Mouse (Mus musculus) hindbrain, embryonic 15.5 days (tissue): ENCODE results near the gene Baat. TPM values are rescaled to one million over a fixed set of nuclear protein-coding genes. Genes with fewer than 3 reads are reported as not detected.
A peak's percentile ranks its signal among the peaks of the same experiment; 100 is the strongest.
"Not testable (repeated sequence)": the region's sequence is repeated elsewhere in the genome, so short reads cannot be mapped to it uniquely, and the experiment has no call there.

Source experiments
- ATAC-seq: fragments of 200-750 bp; cut with Nextera tagmentation; 2 replicates; pipeline ENCODE4 v1.8.0; 2017; ENCODE audit warnings: low read depth, moderate number of reproducible peaks, moderate TSS enrichment; ENCODE audit not compliant: low FRiP score
- H3K27ac ChIP-seq: fragments of 300-500 bp; sonication (generic); replicated peaks from 2 replicates; pipeline ENCODE4 v1.5.1; 2015; ENCODE audit warnings: mild to moderate bottlenecking, inconsistent platforms
- H3K27me3 ChIP-seq: fragments of 300-500 bp; sonication (generic); 2 replicates; pipeline ENCODE4 v1.6.1; 2015; ENCODE audit warnings: control low read depth, inconsistent platforms
- H3K36me3 ChIP-seq: fragments of 300-500 bp; sonication (generic); 2 replicates; pipeline ENCODE4 v1.6.1; 2015; ENCODE audit warnings: control low read depth, inconsistent platforms
- H3K4me1 ChIP-seq: fragments of 300-500 bp; sonication (generic); replicated peaks from 2 replicates; pipeline ENCODE4 v1.6.1; 2015; ENCODE audit warnings: control low read depth, inconsistent platforms
- H3K4me2 ChIP-seq: fragments of 300-500 bp; sonication (generic); 2 replicates; pipeline ENCODE4 v1.6.1; 2015; ENCODE audit warnings: moderate library complexity, mild to moderate bottlenecking, inconsistent platforms
- H3K4me3 ChIP-seq: fragments of 300-500 bp; sonication (generic); 2 replicates; pipeline ENCODE4 v1.5.1; 2015; ENCODE audit warnings: mild to moderate bottlenecking, inconsistent platforms
- H3K9ac ChIP-seq: fragments of 300-500 bp; sonication (generic); 2 replicates; pipeline ENCODE4 v1.6.1; 2015; ENCODE audit warnings: inconsistent platforms
- H3K9me3 ChIP-seq: fragments of 300-500 bp; sonication (generic); 2 replicates; pipeline ENCODE4 v1.6.1; 2016; ENCODE audit warnings: control low read depth, inconsistent platforms
- WGBS: fragments of 180-500 bp; shearing (Covaris S2); methylation state at CpG from one replicate; pipeline ENCODE4 v1.1.7; 2015; 5-methylcytosine and 5-hydroxymethylcytosine counted together
- polyA plus RNA-seq: library from polyadenylated mRNA; unstranded; fragments of >200 nt; fragmentation: Nextera tagmentation; extraction: Ambion mirVana; gene quantifications from 2 replicates; pipeline ENCODE4 v1.2.1, GENCODE M21; 2015

Baat gene
- polyA plus RNA-seq, 1 experiment from 2014 or later: not detected

- peaks cover 24% of the 10 kb centered on the region for H3K36me3 ChIP-seq
- H3K9me3 ChIP-seq: no peaks in the 10 kb centered on the region
- ATAC-seq: no peak; the same call in 1 of the 2 replicates
- H3K27ac ChIP-seq: peak overlapping the region; percentile 70
- peak overlapping the region; percentile 66 for H3K9ac ChIP-seq
- under 1% methylated on average over 17 of the region's 17 CpGs for WGBS
- H3K4me2 ChIP-seq: peak overlapping the region; percentile 78
- peaks cover 39% of the 10 kb centered on the region for H3K4me1 ChIP-seq
- H3K27me3 ChIP-seq: no peaks in the 10 kb centered on the region
- peak overlapping the region; percentile 74 for H3K4me3 ChIP-seq
These were observed 15.0 kb upstream of the Baat start for GRCm38 (mm10) chr4:49521346-49521745.

GRCm38 (mm10) chr4:49520572-49521340 is 14.4 kb upstream of the Baat start, which contains the start of the genes Mrpl50 and Zfp189:
Gene Mrpl50 (minus strand): TSS chr4:49521093.
Gene Zfp189 (plus strand): TSS chr4:49521176.
- Histone ChIP-seq H3K9ac (peak within 1 kb of the TSS; percentile 66), H3K4me2 (peak within 1 kb of the TSS; percentile 78), H3K9me3 (no peaks in the 10 kb centered on the region), H3K4me3 (peak within 1 kb of the TSS; percentile 74), H3K27ac (peak within 1 kb of the TSS; percentile 86), H3K4me1 (peaks cover 39% of the 10 kb centered on the region), H3K36me3 (peaks cover 18% of the 10 kb centered on the region), H3K27me3 (no peaks in the 10 kb centered on the region)
- under 1% methylated on average over 41 of the region's 41 CpGs for WGBS
- peak; percentile 99 for ATAC-seq

- Histone ChIP-seq H3K9ac (no peak overlapping the region), H3K9me3 (no peaks in the 10 kb centered on the region), H3K27ac (no peak overlapping the region), H3K27me3 (no peaks in the 10 kb centered on the region), H3K36me3 (peaks cover 12% of the 10 kb centered on the region), H3K4me3 (0 out of 2 replicates have a peak overlapping the region, but pooled peaks have one; percentile 14), H3K4me1 (peaks cover 39% of the 10 kb centered on the region), H3K4me2 (peak overlapping the region; percentile 78)
- 75% methylated on average over 5 of the region's 5 CpGs for WGBS
- no peak for ATAC-seq
These were observed 13.1 kb upstream of the Baat start for GRCm38 (mm10) chr4:49519476-49519875.

- Histone ChIP-seq H3K36me3 (peaks cover 28% of the 10 kb centered on the region), H3K4me3 (no peak overlapping the region), H3K27ac (no peak overlapping the region), H3K4me2 (no peak overlapping the region), H3K4me1 (peaks cover 9% of the 10 kb centered on the region), H3K9me3 (no peaks in the 10 kb centered on the region), H3K27me3 (no peaks in the 10 kb centered on the region), H3K9ac (no peak overlapping the region)
- WGBS: over 99% methylated on average over 6 of the region's 6 CpGs
- no peak for ATAC-seq
These were observed 8.1 kb upstream of the Baat start for GRCm38 (mm10) chr4:49514441-49514840.

GRCm38 (mm10) chr4:49512636-49513035 is 6.3 kb upstream of the Baat start:
- 90% methylated on average over 4 of the region's 4 CpGs for WGBS
- H3K36me3 ChIP-seq: peaks cover 28% of the 10 kb centered on the region
- H3K27ac ChIP-seq: no peak overlapping the region
- no peak for ATAC-seq
- H3K27me3 ChIP-seq: no peaks in the 10 kb centered on the region
- no peak overlapping the region for H3K9ac ChIP-seq
- no peaks in the 10 kb centered on the region for H3K4me1 ChIP-seq
- no peaks in the 10 kb centered on the region for H3K9me3 ChIP-seq
- no peak overlapping the region for H3K4me2 ChIP-seq
- H3K4me3 ChIP-seq: no peak overlapping the region

GRCm38 (mm10) chr4:49510236-49510835 is 4.0 kb upstream of the Baat start:
- not testable (repeated sequence) for H3K9me3 ChIP-seq, H3K27me3 ChIP-seq, H3K9ac ChIP-seq, ATAC-seq, H3K4me3 ChIP-seq, H3K27ac ChIP-seq, H3K4me2 ChIP-seq, H3K4me1 ChIP-seq
- peaks cover 28% of the 10 kb centered on the region for H3K36me3 ChIP-seq
- WGBS: 89% methylated on average over 1 of the region's 1 CpGs

GRCm38 (mm10) chr4:49509183-49509582 is 2.8 kb upstream of the Baat start:
- ATAC-seq: no peak
- Histone ChIP-seq H3K36me3 (peaks cover 24% of the 10 kb centered on the region), H3K4me3 (no peak overlapping the region), H3K9me3 (no peaks in the 10 kb centered on the region), H3K4me2 (no peak overlapping the region), H3K27ac (no peak overlapping the region), H3K4me1 (no peaks in the 10 kb centered on the region), H3K9ac (no peak overlapping the region), H3K27me3 (no peaks in the 10 kb centered on the region)
- 91% methylated on average over 2 of the region's 2 CpGs for WGBS

- no peaks in the 10 kb centered on the region for H3K9me3 ChIP-seq
- H3K27ac ChIP-seq: no peak overlapping the region
- no peak overlapping the region for H3K9ac ChIP-seq
- H3K27me3 ChIP-seq: no peaks in the 10 kb centered on the region
- WGBS: 91% methylated on average over 1 of the region's 1 CpGs
- H3K36me3 ChIP-seq: no peaks in the 10 kb centered on the region
- H3K4me1 ChIP-seq: no peaks in the 10 kb centered on the region
- no peak overlapping the region for H3K4me2 ChIP-seq
- ATAC-seq: no peak
- no peak overlapping the region for H3K4me3 ChIP-seq
These were observed 2.8 kb downstream of the Baat start for GRCm38 (mm10) chr4:49503563-49503962.

GRCm38 (mm10) chr4:49485934-49486650 is 20.3 kb downstream of the Baat start:
- WGBS: 80% methylated on average over 3 of the region's 3 CpGs
- not testable (repeated sequence) for H3K9me3 ChIP-seq, ATAC-seq

GRCm38 (mm10) chr4:49485442-49485841 is 20.9 kb downstream of the Baat start:
- Histone ChIP-seq H3K4me2 (no peak overlapping the region), H3K9me3 (no peaks in the 10 kb centered on the region), H3K4me3 (no peak overlapping the region), H3K27ac (no peak overlapping the region), H3K27me3 (no peaks in the 10 kb centered on the region), H3K36me3 (no peaks in the 10 kb centered on the region), H3K9ac (no peak overlapping the region), H3K4me1 (no peaks in the 10 kb centered on the region)
- ATAC-seq: no peak

More at GRCm38 (mm10) chr4:49485934-49486650, 20.3 kb downstream of the Baat start:
- H3K27ac ChIP-seq, H3K4me1 ChIP-seq, H3K36me3 ChIP-seq, H3K9ac ChIP-seq, H3K4me3 ChIP-seq, H3K4me2 ChIP-seq, H3K27me3 ChIP-seq: not testable (repeated sequence)

GRCm38 (mm10) chr4:49480896-49481295 is 25.5 kb downstream of the Baat start:
- no peak overlapping the region for H3K4me2 ChIP-seq
- WGBS: 45% methylated on average over 3 of the region's 3 CpGs
- H3K36me3 ChIP-seq: no peaks in the 10 kb centered on the region
- H3K9ac ChIP-seq: no peak overlapping the region
- H3K27me3 ChIP-seq: no peaks in the 10 kb centered on the region
- no peaks in the 10 kb centered on the region for H3K4me1 ChIP-seq
- no peak overlapping the region for H3K4me3 ChIP-seq
- ATAC-seq: no peak
- H3K9me3 ChIP-seq: no peaks in the 10 kb centered on the region
- H3K27ac ChIP-seq: no peak overlapping the region
